Mouse (Mus musculus) E14TG2a.4 (cell line): ENCODE results near the gene Ppp1r15a.

ENCODE experiments used
- CTCF ChIP-seq: conservative IDR thresholded peaks from 2 replicates; pipeline ENCODE4 v1.5.1; 2014; ENCODE audit warnings: low read length
- NANOG ChIP-seq: IDR thresholded peaks from 2 replicates; pipeline ENCODE4 v1.6.1; 2014; ENCODE audit warnings: borderline replicate concordance, low read length, mixed read lengths
- POU5F1 ChIP-seq: IDR thresholded peaks from 2 replicates; pipeline ENCODE4 v1.6.1; 2014; ENCODE audit warnings: low read length, borderline replicate concordance

DNA sequence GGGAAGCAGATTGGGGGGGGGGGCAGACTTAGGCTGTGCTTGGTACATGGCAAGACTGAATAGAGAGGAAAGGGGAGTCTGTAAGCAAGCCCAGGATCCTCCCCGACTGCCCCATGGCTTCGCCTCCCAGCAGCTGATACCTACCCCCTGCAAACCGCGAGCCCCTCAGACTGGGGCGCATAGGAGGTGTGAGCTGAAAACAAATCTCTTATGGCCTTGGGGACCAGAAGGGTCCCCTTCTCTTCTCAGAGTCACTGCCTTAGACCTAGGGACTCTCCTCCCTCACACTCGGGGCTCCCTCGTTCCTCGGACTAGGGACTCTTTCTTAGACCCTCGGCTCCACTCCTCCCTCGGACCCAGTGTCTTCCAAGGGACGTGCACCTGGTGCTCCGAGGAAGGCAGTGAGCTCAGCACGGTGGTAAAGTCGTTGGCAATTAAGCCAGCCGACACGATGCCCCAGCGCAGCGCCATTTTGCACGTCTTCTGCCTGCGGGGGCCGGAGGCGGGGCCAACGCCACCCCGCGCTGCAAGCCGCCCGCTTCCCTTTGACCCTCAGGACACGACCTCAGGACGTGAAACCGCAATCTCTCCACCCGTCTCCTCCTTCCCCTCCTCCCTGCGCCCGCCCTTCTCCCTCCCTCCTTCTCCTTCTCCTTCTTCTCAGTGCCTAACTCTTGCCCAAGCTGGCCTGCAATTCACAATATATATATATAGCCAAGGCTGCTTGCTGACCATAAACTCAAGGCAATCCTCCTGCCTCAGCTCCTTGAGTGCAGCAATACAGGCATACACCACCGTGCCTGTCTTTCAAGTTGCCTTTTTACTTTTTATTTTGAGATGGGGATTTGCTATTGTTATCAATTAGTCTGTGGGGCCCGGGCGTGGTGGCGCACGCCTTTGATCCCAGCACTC is 37.5 kb downstream of the Ppp1r15a start, which contains the start of gene Dhdh:
- TF ChIP-seq CTCF (no peak), NANOG (no peak), POU5F1 (no peak)
